Mouse (Mus musculus) testis, adult 2 months (tissue): ENCODE data around the gene Adprh. TPM values are rescaled to one million over a fixed set of nuclear protein-coding genes. Genes with fewer than 3 reads are reported as not detected.

Experiments
- H3K27ac ChIP-seq: fragments of 200-500 bp; 2 replicates; pipeline ENCODE4 v1.5.1; 2012; ENCODE audit warnings: low read depth, low read length; ENCODE audit not compliant: control insufficient read depth, insufficient read depth
- H3K27me3 ChIP-seq: fragments of 200-500 bp; 2 replicates; pipeline ENCODE4 v1.6.1; 2012; ENCODE audit warnings: mild to moderate bottlenecking, low read length, moderate library complexity; ENCODE audit not compliant: control insufficient read depth, insufficient read depth
- H3K36me3 ChIP-seq: fragments of 200-500 bp; 2 replicates; pipeline ENCODE4 v1.6.1; 2012; ENCODE audit warnings: mild to moderate bottlenecking, low read length; ENCODE audit not compliant: control insufficient read depth, insufficient read depth
- H3K4me1 ChIP-seq: fragments of 200-500 bp; 2 replicates; pipeline ENCODE4 v1.6.1; 2012; ENCODE audit warnings: low read length; ENCODE audit not compliant: control insufficient read depth, insufficient read depth
- H3K4me3 ChIP-seq: fragments of 200-500 bp; 2 replicates; pipeline ENCODE4 v1.5.1; 2012; ENCODE audit warnings: low read depth, mild to moderate bottlenecking, low read length, moderate library complexity, mixed read lengths; ENCODE audit not compliant: control insufficient read depth
- CTCF ChIP-seq: fragments of 200-500 bp; IDR thresholded peaks from 2 replicates; pipeline ENCODE4 v1.5.1; 2012; ENCODE audit warnings: low read depth, mild to moderate bottlenecking, inconsistent platforms, low read length, moderate library complexity; ENCODE audit not compliant: control insufficient read depth, insufficient read depth, insufficient replicate concordance
- POLR2A ChIP-seq: fragments of 200-500 bp; IDR thresholded peaks from 2 replicates; pipeline ENCODE4 v1.6.1; 2012; ENCODE audit warnings: low read depth, mild to moderate bottlenecking, inconsistent platforms, low read length, moderate library complexity; ENCODE audit not compliant: control insufficient read depth
- polyA plus RNA-seq: library from polyadenylated mRNA; depleted of rRNA; stranded (reverse); fragments of >200 nt; gene quantifications from 2 replicates; pipeline ENCODE4 v1.2.3, GENCODE M21; 2012; rRNA removed

The Adprh gene
- 19.2 and 21.7 TPM in 2 replicates for polyA plus RNA-seq

DNA sequence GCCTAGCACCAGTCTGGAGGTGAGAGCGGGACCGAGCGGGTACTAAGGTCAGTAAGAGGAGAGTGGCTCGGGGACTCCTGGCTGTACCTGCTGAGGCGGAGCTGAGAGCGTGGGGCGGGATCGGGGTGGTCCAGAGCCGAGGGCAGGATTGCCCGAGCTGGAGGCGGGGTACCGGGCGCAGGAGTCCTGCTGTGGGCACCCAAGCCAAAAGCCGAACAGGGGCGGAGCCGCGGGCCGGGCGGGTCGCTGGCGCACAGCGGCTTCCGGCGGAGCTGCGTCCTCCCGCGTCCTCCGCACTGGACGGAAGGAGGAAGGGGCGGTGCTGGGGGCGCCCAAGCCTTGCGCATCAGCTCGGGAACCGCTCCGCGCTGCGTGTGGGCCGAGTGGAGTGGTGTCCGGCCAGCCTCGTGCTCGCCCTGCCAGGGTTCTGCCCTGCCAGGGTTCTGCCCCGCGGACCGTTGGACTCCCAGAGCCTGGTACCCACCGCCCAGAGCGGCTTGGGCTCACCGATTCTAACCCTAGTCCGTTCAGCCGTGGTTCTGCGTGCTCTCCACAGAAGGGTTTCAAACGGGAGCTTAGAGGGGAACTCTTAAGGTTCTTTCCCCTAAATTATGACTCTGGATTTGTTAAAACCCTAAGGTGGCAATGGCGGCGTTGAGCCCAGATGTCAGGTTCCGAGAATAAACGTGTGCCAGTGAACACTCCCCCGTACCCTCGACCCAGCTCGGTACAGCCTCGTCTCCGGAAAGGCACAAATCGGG is at the start of gene Adprh:
Adprh (minus strand) TSS at position 262 of the 761 bp plus-strand sequence.
- Histone ChIP-seq H3K27me3 (no peaks in the 10 kb centered on the region), H3K36me3 (no peaks in the 10 kb centered on the region; the same call in none of the 2 replicates), H3K27ac (peak within 1 kb of the TSS; percentile 99), H3K4me3 (peak within 1 kb of the TSS; percentile 98), H3K4me1 (peaks cover 15% of the 10 kb centered on the region)
- TF ChIP-seq CTCF (no peak), POLR2A (peak; percentile 96)

DNA sequence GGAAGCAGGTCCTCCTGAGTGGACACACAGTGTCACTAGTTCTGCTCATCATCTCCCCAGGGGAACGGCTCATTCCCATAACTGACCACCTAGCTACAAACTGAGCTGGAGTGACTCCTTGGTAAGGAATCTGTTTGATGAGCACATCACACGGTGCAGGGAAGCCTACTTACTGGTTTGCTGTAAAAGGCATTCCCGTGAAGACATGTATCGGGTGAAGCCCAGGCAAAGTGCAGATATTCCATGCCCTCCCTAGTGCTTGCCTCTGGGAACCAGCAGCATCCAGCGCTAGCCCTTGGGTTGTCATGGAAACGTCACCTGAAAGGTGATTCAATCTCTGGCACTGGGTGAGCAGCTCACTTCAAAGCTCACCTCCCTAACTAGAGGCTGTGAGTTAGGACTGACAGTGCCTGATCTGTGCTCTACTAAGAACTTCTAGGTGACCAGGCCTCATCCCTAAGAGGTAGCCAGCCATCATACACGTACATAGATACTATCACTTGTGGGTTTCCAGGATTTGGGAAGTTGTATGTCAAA is 44.2 kb upstream of the Adprh start:
- no peak overlapping the region for H3K27ac ChIP-seq
- TF ChIP-seq CTCF (no peak), POLR2A (no peak)
- H3K36me3 ChIP-seq: no peaks in the 10 kb centered on the region; the same call in 1 of the 2 replicates
- no peaks in the 10 kb centered on the region for H3K27me3 ChIP-seq
- no peak overlapping the region for H3K4me3 ChIP-seq
- H3K4me1 ChIP-seq: no peaks in the 10 kb centered on the region

DNA sequence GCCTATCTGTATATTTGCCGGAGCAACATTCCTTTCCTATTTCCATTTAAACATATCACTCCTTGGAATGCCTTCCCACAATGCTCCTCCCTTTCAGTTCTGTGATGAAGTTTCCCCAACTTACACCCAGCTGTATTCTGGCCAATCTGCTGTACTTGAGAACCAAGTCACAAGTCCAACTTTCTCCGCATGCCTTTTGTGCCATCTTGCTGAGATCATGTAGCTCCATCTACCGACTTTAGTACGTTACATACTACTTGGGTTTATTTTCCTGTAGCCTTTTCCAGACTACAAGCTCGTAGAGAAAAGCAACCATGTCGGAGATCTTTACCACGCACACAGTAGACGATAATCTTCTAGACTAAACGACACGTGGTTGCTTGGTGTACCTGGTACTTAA is 41.4 kb upstream of the Adprh start:
- H3K4me1 ChIP-seq: no peaks in the 10 kb centered on the region
- H3K36me3 ChIP-seq: no peaks in the 10 kb centered on the region; the same call in 1 of the 2 replicates
- TF ChIP-seq POLR2A (no peak), CTCF (no peak)
- H3K27me3 ChIP-seq: no peaks in the 10 kb centered on the region
- no peak overlapping the region for H3K27ac ChIP-seq
- H3K4me3 ChIP-seq: no peak overlapping the region

- Histone ChIP-seq H3K27me3 (no peaks in the 10 kb centered on the region), H3K4me1 (no peaks in the 10 kb centered on the region), H3K27ac (no peak overlapping the region), H3K4me3 (no peak overlapping the region), H3K36me3 (no peaks in the 10 kb centered on the region)
- TF ChIP-seq POLR2A: no peak
- TF ChIP-seq CTCF: no peak
Observed at GRCm38 (mm10) chr16:38492551-38492950, 40.0 kb upstream of the Adprh start.

GRCm38 (mm10) chr16:38483582-38484309 is 31.2 kb upstream of the Adprh start:
- H3K36me3 ChIP-seq: no peaks in the 10 kb centered on the region
- TF ChIP-seq POLR2A: no peak
- no peak for TF ChIP-seq CTCF
- H3K27me3 ChIP-seq: no peaks in the 10 kb centered on the region
- H3K4me3 ChIP-seq: peak overlapping the region; percentile 72
- peaks cover 6% of the 10 kb centered on the region for H3K4me1 ChIP-seq
- H3K27ac ChIP-seq: no peak overlapping the region

DNA sequence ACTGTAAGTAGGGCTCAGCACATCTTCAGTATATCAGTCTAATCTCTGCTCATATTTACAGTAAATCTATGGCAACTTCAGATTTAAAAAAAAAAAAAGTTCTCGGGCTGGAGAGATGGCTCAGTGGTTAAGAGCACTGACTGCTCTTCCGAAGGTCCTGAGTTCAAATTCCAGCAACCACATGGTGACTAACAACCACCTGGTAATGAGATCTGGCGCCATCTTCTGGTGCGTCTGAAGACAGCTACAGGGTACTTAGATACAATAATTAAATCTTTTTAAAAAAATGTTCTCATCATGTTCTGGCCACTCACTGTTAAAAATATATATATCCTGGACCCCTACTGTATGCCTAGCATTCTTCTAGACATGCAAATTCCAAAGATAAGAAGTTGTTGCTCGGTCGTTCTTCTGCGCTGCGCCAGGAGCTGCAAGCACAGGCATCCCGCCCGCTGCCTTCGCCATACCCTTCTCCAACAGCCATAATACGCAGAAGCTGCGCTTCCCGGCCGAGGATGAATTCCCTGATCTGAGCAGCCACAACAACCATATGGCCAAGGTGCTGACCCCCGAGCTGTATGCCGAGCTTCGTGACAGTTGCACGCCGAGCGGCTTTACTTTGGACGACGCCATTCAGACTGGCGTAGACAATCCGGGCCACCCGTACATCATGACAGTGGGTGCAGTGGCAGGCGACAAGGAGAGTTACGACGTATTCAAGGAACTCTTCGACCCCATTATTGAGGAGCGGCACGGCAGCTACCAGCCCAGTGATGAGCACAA is 30.5 kb upstream of the Adprh start:
- no peak for TF ChIP-seq CTCF
- TF ChIP-seq POLR2A: no peak
- Histone ChIP-seq H3K27me3 (no peaks in the 10 kb centered on the region), H3K4me3 (peak overlapping the region; percentile 72), H3K27ac (no peak overlapping the region), H3K4me1 (peaks cover 6% of the 10 kb centered on the region), H3K36me3 (no peaks in the 10 kb centered on the region)

GRCm38 (mm10) chr16:38481327-38481726 is 28.8 kb upstream of the Adprh start:
- Histone ChIP-seq H3K36me3 (no peaks in the 10 kb centered on the region), H3K27ac (no peak overlapping the region), H3K4me1 (peaks cover 15% of the 10 kb centered on the region), H3K4me3 (no peak overlapping the region), H3K27me3 (no peaks in the 10 kb centered on the region)
- no peak for TF ChIP-seq POLR2A
- TF ChIP-seq CTCF: no peak
